Mouse (Mus musculus) MEL (cell line): ENCODE results near the gene Stkld1. TPM values are rescaled to one million over a fixed set of nuclear protein-coding genes. Genes with fewer than 3 reads are reported as not detected.

Experiments used
- DNase-seq: peaks from one replicate; pipeline ENCODE4 v3.0.0; 2011; ENCODE audit warnings: low read depth, low spot score
- H3K27ac ChIP-seq: 2 replicates; pipeline ENCODE4 v1.5.1; 2012; ENCODE audit warnings: low read depth, mild to moderate bottlenecking, control low read depth, low read length, moderate library complexity; ENCODE audit not compliant: control insufficient read depth
- H3K27me3 ChIP-seq, 2 experiments: fragments of 150-350 bp in 1 of 2; sonication (generic) in 1 of 2; 2 replicates each; pipeline ENCODE4 v1.6.1; 2012; ENCODE audit warnings: low read length in 2 of 2, mild to moderate bottlenecking in 2 of 2, improper control_type of control experiment in 1 of 2, moderate library complexity in 1 of 2; ENCODE audit not compliant: insufficient read depth in 2 of 2, control insufficient read depth in 1 of 2
- H3K36me3 ChIP-seq, 2 experiments: 2 replicates each; pipeline ENCODE4 v1.6.1; 2012 to 2014; ENCODE audit warnings: low read length in 2 of 2, improper control_type of control experiment in 1 of 2, inconsistent platforms in 1 of 2, mild to moderate bottlenecking in 1 of 2; ENCODE audit not compliant: insufficient read depth in 2 of 2, control insufficient read depth in 1 of 2
- H3K4me1 ChIP-seq, 2 experiments: fragments of 150-350 bp in 1 of 2; sonication (generic) in 1 of 2; 2 replicates each; pipeline ENCODE4 v1.6.1; 2012; ENCODE audit warnings: low read length in 2 of 2, improper control_type of control experiment in 1 of 2, mild to moderate bottlenecking in 1 of 2; ENCODE audit not compliant: insufficient read depth in 2 of 2, control insufficient read depth in 1 of 2
- H3K4me3 ChIP-seq, 2 experiments: fragments of 150-350 bp in 1 of 2; sonication (generic) in 1 of 2; 2 replicates each; pipeline ENCODE4 v1.5.1; 2012; ENCODE audit warnings: low read depth in 2 of 2, low read length in 2 of 2, mild to moderate bottlenecking in 2 of 2, moderate library complexity in 2 of 2, control low read depth in 1 of 2, improper control_type of control experiment in 1 of 2; ENCODE audit not compliant: control insufficient read depth in 1 of 2, insufficient read depth in 1 of 2
- H3K79me2 ChIP-seq: 2 replicates; pipeline ENCODE4 v1.6.1; 2012; ENCODE audit warnings: mild to moderate bottlenecking, low read length, moderate library complexity; ENCODE audit not compliant: control insufficient read depth, poor library complexity, insufficient read depth
- H3K9ac ChIP-seq: 2 replicates; pipeline ENCODE4 v1.6.1; 2012; ENCODE audit warnings: low read depth, mild to moderate bottlenecking, control low read depth, low read length, moderate library complexity; ENCODE audit not compliant: control insufficient read depth, poor library complexity, severe bottlenecking
- H3K9me3 ChIP-seq: fragments of 150-350 bp; sonication (generic); replicated peaks from 2 replicates; pipeline ENCODE4 v1.6.1; 2012; ENCODE audit warnings: mild to moderate bottlenecking, low read length, improper control_type of control experiment, moderate library complexity; ENCODE audit not compliant: insufficient read depth
- BHLHE40 ChIP-seq: IDR thresholded peaks from 2 replicates; pipeline ENCODE4 v1.6.1; 2012; ENCODE audit warnings: low read depth, mild to moderate bottlenecking, inconsistent platforms, low read length, improper control_type of control experiment, borderline replicate concordance
- CHD1 ChIP-seq: IDR thresholded peaks from 2 replicates; pipeline ENCODE4 v1.6.1; 2012; ENCODE audit warnings: low read depth, mild to moderate bottlenecking, inconsistent platforms, low read length, improper control_type of control experiment
- CHD2 ChIP-seq: IDR thresholded peaks from 2 replicates; pipeline ENCODE4 v1.6.1; 2011; ENCODE audit warnings: low read length, improper control_type of control experiment
- CTCF ChIP-seq, 3 experiments: IDR thresholded peaks in 2 of 3; conservative IDR thresholded peaks in 1 of 3; 2 replicates each; pipeline ENCODE4 v1.5.1; 2011 to 2012; ENCODE audit warnings: low read length in 3 of 3, low read depth in 2 of 3, mild to moderate bottlenecking in 2 of 3, improper control_type of control experiment in 1 of 3, inconsistent platforms in 1 of 3, mixed read lengths in 1 of 3, moderate library complexity in 1 of 3; ENCODE audit not compliant: control insufficient read depth in 1 of 3, insufficient read depth in 1 of 3, poor library complexity in 1 of 3, severe bottlenecking in 1 of 3
- E2F4 ChIP-seq: IDR thresholded peaks from 2 replicates; pipeline ENCODE4 v1.6.1; 2011; ENCODE audit warnings: low read depth, low read length, improper control_type of control experiment, borderline replicate concordance
- ELF1 ChIP-seq: IDR thresholded peaks from 2 replicates; pipeline ENCODE4 v1.6.1; 2014; ENCODE audit warnings: low read depth, mild to moderate bottlenecking, inconsistent platforms, low read length, improper control_type of control experiment, moderate library complexity
- EP300 ChIP-seq, 2 experiments: IDR thresholded peaks; 2 replicates each; pipeline ENCODE4 v1.6.1; 2011; ENCODE audit warnings: improper control_type of control experiment in 2 of 2, low read length in 2 of 2, low read depth in 1 of 2, mild to moderate bottlenecking in 1 of 2
- GATA1 ChIP-seq: IDR thresholded peaks from 2 replicates; pipeline ENCODE4 v1.6.1; 2011; ENCODE audit warnings: low read depth, low read length, improper control_type of control experiment
- MAFK ChIP-seq: IDR thresholded peaks from 2 replicates; pipeline ENCODE4 v1.6.1; 2011; ENCODE audit warnings: low read depth, mild to moderate bottlenecking, low read length, improper control_type of control experiment, borderline replicate concordance
- MAX ChIP-seq: IDR thresholded peaks from 2 replicates; pipeline ENCODE4 v1.6.1; 2011; ENCODE audit warnings: low read length, improper control_type of control experiment
- MAZ ChIP-seq: IDR thresholded peaks from 2 replicates; pipeline ENCODE4 v1.6.1; 2012; ENCODE audit warnings: low read depth, mild to moderate bottlenecking, inconsistent platforms, low read length, improper control_type of control experiment
- NELFE ChIP-seq: IDR thresholded peaks from 2 replicates; pipeline ENCODE4 v1.6.1; 2011; ENCODE audit warnings: low read depth, low read length, improper control_type of control experiment
- NRF1 ChIP-seq: IDR thresholded peaks from 2 replicates; pipeline ENCODE4 v1.6.1; 2014; ENCODE audit warnings: low read depth, mild to moderate bottlenecking, inconsistent platforms, low read length, improper control_type of control experiment, moderate library complexity; ENCODE audit not compliant: poor library complexity, insufficient read depth, severe bottlenecking
- POLR2A ChIP-seq, 2 experiments: IDR thresholded peaks; 2 replicates each; pipeline ENCODE4 v1.6.1; 2011 to 2012; ENCODE audit warnings: low read length in 2 of 2, mild to moderate bottlenecking in 2 of 2, control low read depth in 1 of 2, improper control_type of control experiment in 1 of 2, low read depth in 1 of 2, moderate library complexity in 1 of 2; ENCODE audit not compliant: control insufficient read depth in 1 of 2, insufficient read depth in 1 of 2, poor library complexity in 1 of 2
- POLR2AphosphoS2 ChIP-seq: IDR thresholded peaks from 2 replicates; pipeline ENCODE4 v1.6.1; 2011; ENCODE audit warnings: low read length, improper control_type of control experiment
- RAD21 ChIP-seq: IDR thresholded peaks from 2 replicates; pipeline ENCODE4 v1.6.1; 2011; ENCODE audit warnings: mild to moderate bottlenecking, low read depth, low read length, improper control_type of control experiment
- RCOR1 ChIP-seq: IDR thresholded peaks from 2 replicates; pipeline ENCODE4 v1.6.1; 2012; ENCODE audit warnings: low read depth, mild to moderate bottlenecking, inconsistent platforms, low read length, improper control_type of control experiment
- SIN3A ChIP-seq: IDR thresholded peaks from 2 replicates; pipeline ENCODE4 v1.6.1; 2012; ENCODE audit warnings: low read length, improper control_type of control experiment, inconsistent platforms
- SMC3 ChIP-seq: IDR thresholded peaks from 2 replicates; pipeline ENCODE4 v1.6.1; 2011; ENCODE audit warnings: low read depth, low read length, improper control_type of control experiment
- TAL1 ChIP-seq: IDR thresholded peaks from 2 replicates; pipeline ENCODE4 v1.6.1; 2012; ENCODE audit warnings: mild to moderate bottlenecking, inconsistent platforms, low read length, moderate library complexity, mixed read lengths
- TBP ChIP-seq: IDR thresholded peaks from 2 replicates; pipeline ENCODE4 v1.8.0; 2011; ENCODE audit warnings: low read depth, low read length, improper control_type of control experiment
- TCF12 ChIP-seq: IDR thresholded peaks from 2 replicates; pipeline ENCODE4 v1.6.1; 2014; ENCODE audit warnings: low read depth, mild to moderate bottlenecking, inconsistent platforms, low read length, improper control_type of control experiment, moderate library complexity
- UBTF ChIP-seq: IDR thresholded peaks from 2 replicates; pipeline ENCODE4 v1.6.1; 2012; ENCODE audit warnings: low read depth, mild to moderate bottlenecking, inconsistent platforms, low read length, improper control_type of control experiment, moderate library complexity, borderline replicate concordance; ENCODE audit not compliant: insufficient read depth
- ZC3H11A ChIP-seq: IDR thresholded peaks from 2 replicates; pipeline ENCODE4 v1.6.1; 2012; ENCODE audit warnings: low read depth, mild to moderate bottlenecking, inconsistent platforms, low read length, improper control_type of control experiment
- ZMIZ1 ChIP-seq: IDR thresholded peaks from 2 replicates; pipeline ENCODE4 v1.6.1; 2012; ENCODE audit warnings: low read depth, mild to moderate bottlenecking, inconsistent platforms, low read length, improper control_type of control experiment, moderate library complexity
- ZNF384 ChIP-seq: IDR thresholded peaks from 2 replicates; pipeline ENCODE4 v1.6.1; 2012; ENCODE audit warnings: low read depth, mild to moderate bottlenecking, inconsistent platforms, low read length, improper control_type of control experiment
- polyA plus RNA-seq, 2 experiments: library from polyadenylated mRNA; stranded (reverse) in 1 of 2; unstranded in 1 of 2; fragments of >175 nt in 1 of 2; fragments of >200 nt in 1 of 2; gene quantifications; 2 replicates each; pipeline versions ENCODE4 v1.2.1 to v1.2.4; 2012; ENCODE audit warnings: low replicate concordance in 2 of 2, low read depth in 1 of 2; ENCODE audit not compliant: insufficient read length in 2 of 2, insufficient read depth in 1 of 2, missing spikeins in 1 of 2
- total RNA-seq: library from RNA; depleted of rRNA; stranded (reverse); fragments of 300-350 nt; gene quantifications from 2 replicates; pipeline ENCODE4 v1.2.3, GENCODE M21; 2012

Gene Stkld1
- total and polyA plus RNA-seq, 3 experiments = 0.25 TPM; not detected in 2

DNA sequence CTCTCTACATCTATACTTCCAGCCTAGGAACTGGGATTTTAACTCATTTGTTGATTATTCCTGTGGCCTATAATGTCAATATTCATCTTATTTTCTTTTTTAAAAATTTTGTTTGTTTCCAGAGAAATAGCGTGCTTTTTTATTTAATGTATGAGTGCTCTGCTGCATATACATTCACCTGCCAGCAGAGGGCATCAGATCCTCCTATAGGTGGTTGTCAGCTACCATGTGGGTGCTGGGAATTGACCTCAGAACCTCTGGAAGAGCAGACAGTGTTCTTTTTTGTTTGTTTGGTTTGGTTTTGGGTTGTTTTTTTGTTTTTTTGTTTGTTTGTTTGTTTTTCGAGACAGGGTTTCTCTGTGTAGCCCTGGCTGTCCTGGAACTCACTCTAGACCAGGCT, 33.4 kb downstream of the Stkld1 start:
- H3K4me1 ChIP-seq = peaks cover 0 to 12% of the 10 kb centered on the region in 2 experiments; a peak in 3 of 4 replicates
- TF ChIP-seq ELF1 (no peak), ZC3H11A (peak; percentile 28), RAD21 (peak; percentile 38), ZMIZ1 (no peak), SMC3 (peak; percentile 57), MAFK (no peak), CTCF (IDR thresholded peaks at IDR 0.05 in 2 of 3, conservative IDR thresholded peaks at IDR 0.05 in 1 of 3; ENCODE audit: control insufficient read depth in 1 of 3, insufficient read depth in 1 of 3, low read depth in 2 of 3, low read length in 3 of 3, poor library complexity in 1 of 3, severe bottlenecking in 1 of 3) (peak; percentile 25 to 60 (median 45); a peak in 5 of 6 replicates), TBP (no peak), TCF12 (no peak), MAX (no peak), POLR2AphosphoS2 (no peak), TAL1 (no peak), NRF1 (no peak), UBTF (no peak), CHD1 (no peak)
- no peak overlapping the region for H3K27ac ChIP-seq

GRCm38 (mm10) chr2:26973116-26973515, 39.3 kb downstream of the Stkld1 start, which contains the start of gene Adamts13:
Gene Adamts13 (plus strand): TSS chr2:26973416.
- H3K4me3 ChIP-seq = no peak within 1 kb of the TSS

More for the DNA sequence above, 33.4 kb downstream of the Stkld1 start:
- DNase-seq = peak; percentile 55
- H3K9me3 ChIP-seq = no peaks in the 10 kb centered on the region
- peaks cover 16% of the 10 kb centered on the region for H3K79me2 ChIP-seq
- peaks cover 0 to 11% of the 10 kb centered on the region in 2 experiments; a peak in 2 of 4 replicates for H3K36me3 ChIP-seq
- H3K4me3 ChIP-seq = no peak overlapping the region
- no peaks in the 10 kb centered on the region for H3K27me3 ChIP-seq
- no peak overlapping the region for H3K9ac ChIP-seq

More at GRCm38 (mm10) chr2:26973116-26973515, 39.3 kb downstream of the Stkld1 start, which contains the start of gene Adamts13:
- TF ChIP-seq ZNF384 = no peak
- TF ChIP-seq EP300 (IDR thresholded peaks at IDR 0.05; ENCODE audit: low read depth in 1 of 2, low read length in 2 of 2) = no peak
- no peak for TF ChIP-seq TAL1
- no peak for TF ChIP-seq GATA1
- no peak for TF ChIP-seq NELFE
- TF ChIP-seq TBP = no peak
- TF ChIP-seq CTCF (IDR thresholded peaks at IDR 0.05 in 2 of 3, conservative IDR thresholded peaks at IDR 0.05 in 1 of 3; ENCODE audit: control insufficient read depth in 1 of 3, insufficient read depth in 1 of 3, low read depth in 2 of 3, low read length in 3 of 3, poor library complexity in 1 of 3, severe bottlenecking in 1 of 3) = no peak
- no peak for TF ChIP-seq MAZ
- no peak for TF ChIP-seq ELF1
- no peak for TF ChIP-seq CHD1
- no peak for TF ChIP-seq ZMIZ1
- no peak for TF ChIP-seq E2F4
- TF ChIP-seq SIN3A = no peak
- no peak for TF ChIP-seq MAX
- TF ChIP-seq POLR2A (IDR thresholded peaks at IDR 0.05; ENCODE audit: control insufficient read depth in 1 of 2, insufficient read depth in 1 of 2, low read depth in 1 of 2, low read length in 2 of 2, poor library complexity in 1 of 2) = no peak
- TF ChIP-seq RCOR1 = no peak
- no peak for TF ChIP-seq BHLHE40
- no peak for TF ChIP-seq CHD2
- H3K36me3 ChIP-seq = peaks cover 0 to 2% of the 10 kb centered on the region in 2 experiments; a peak in 1 of 4 replicates
- no peaks in the 10 kb centered on the region for H3K27me3 ChIP-seq
- H3K9me3 ChIP-seq = no peaks in the 10 kb centered on the region
- H3K27ac ChIP-seq = no peak within 1 kb of the TSS
- no peak within 1 kb of the TSS for H3K9ac ChIP-seq
- no peaks in the 10 kb centered on the region for H3K79me2 ChIP-seq
- H3K4me1 ChIP-seq = peaks cover 0 to 14% of the 10 kb centered on the region in 2 experiments; a peak in 2 of 4 replicates
- DNase-seq = no peak
